In the genomic region with DNA sequence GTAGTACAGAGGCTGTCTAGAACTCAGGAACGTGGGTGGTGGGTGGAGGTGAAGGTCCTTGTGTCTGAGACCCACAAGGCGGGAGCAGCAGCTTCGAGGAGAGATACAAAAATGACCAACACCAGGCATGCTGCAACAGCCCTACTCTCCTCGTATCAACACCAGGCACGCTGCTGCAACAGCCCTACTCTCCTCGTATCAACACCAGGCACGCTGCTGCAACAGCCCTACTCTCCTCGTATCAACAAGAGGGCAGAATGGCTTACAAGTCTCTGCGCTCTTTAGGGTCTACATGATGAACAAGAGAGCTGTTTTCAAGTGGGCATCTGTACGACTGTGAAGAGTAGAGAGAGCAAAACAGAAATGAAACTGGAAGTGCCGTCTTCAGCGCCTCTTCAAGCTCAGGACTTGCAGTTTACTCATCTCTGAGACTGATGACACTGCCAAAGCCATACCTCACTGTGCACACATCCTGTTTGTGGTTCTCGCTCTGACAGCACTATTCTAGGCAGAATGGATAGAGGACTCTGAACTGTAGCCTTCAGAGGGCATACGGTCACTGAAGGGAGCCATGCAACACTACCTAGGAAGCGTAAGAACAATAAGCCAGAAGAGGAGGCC, we compare ENCODE assay signal across 8 mouse cellular contexts.
A peak's percentile ranks its signal among the peaks of the same experiment; 100 is the strongest.
DNase-seq lines count a peak whose midpoint lies in the region; ATAC-seq lines count a peak whose summit lies in the region.

No protein-coding gene starts in this region.

- peak; percentile 22 to 23 for DNase-seq in heart, adult 18-20 months
- DNase-seq in heart, postnatal 25 days (ENCODE audit: low spot score) = no peak
- DNase-seq in lung, postnatal 36 days = peak; percentile 31
- DNase-seq in thymus, postnatal 0 days (ENCODE audit: low spot score) = peak; percentile 82
- no peak for DNase-seq in layer of hippocampus, adult 9-10 months (ENCODE audit: low spot score)
- no peak for DNase-seq in left cerebral cortex, adult 8-10 months (ENCODE audit: low spot score in 2 of 2)
- no peak for DNase-seq in right cerebral cortex, postnatal 4 days

- ATAC-seq in erythroblast, adult 5-6 weeks (replicated peaks; ENCODE audit: low FRiP score, poor library complexity, severe bottlenecking) = peak; percentile 71

- intact Hi-C loops in heart, postnatal 25 days (cut with DNase I) = no loop called here

Comparison
In these comparisons a context has a peak if more than half of its experiments do, and no peak if none do; other contexts are left out.
1. DNase-seq: peak in heart, adult 18-20 months (2 of 2), lung, postnatal 36 days (single experiment) and thymus, postnatal 0 days (single experiment); none in heart, postnatal 25 days (single experiment), layer of hippocampus, adult 9-10 months (single experiment), left cerebral cortex, adult 8-10 months (0 of 2) and right cerebral cortex, postnatal 4 days (single experiment).